Mouse (Mus musculus) liver, postnatal 0 days (tissue): ENCODE results near the gene Prrt2.

Source experiments
- CTCF ChIP-seq: sonication (generic); IDR thresholded peaks from 2 replicates; pipeline ENCODE4 v1.5.1; 2016; ENCODE audit warnings: antibody characterized with exemption, low read depth
- EP300 ChIP-seq: IDR thresholded peaks from 2 replicates; pipeline ENCODE4 v1.6.1; 2016; ENCODE audit warnings: antibody characterized with exemption, low read depth, mild to moderate bottlenecking

DNA sequence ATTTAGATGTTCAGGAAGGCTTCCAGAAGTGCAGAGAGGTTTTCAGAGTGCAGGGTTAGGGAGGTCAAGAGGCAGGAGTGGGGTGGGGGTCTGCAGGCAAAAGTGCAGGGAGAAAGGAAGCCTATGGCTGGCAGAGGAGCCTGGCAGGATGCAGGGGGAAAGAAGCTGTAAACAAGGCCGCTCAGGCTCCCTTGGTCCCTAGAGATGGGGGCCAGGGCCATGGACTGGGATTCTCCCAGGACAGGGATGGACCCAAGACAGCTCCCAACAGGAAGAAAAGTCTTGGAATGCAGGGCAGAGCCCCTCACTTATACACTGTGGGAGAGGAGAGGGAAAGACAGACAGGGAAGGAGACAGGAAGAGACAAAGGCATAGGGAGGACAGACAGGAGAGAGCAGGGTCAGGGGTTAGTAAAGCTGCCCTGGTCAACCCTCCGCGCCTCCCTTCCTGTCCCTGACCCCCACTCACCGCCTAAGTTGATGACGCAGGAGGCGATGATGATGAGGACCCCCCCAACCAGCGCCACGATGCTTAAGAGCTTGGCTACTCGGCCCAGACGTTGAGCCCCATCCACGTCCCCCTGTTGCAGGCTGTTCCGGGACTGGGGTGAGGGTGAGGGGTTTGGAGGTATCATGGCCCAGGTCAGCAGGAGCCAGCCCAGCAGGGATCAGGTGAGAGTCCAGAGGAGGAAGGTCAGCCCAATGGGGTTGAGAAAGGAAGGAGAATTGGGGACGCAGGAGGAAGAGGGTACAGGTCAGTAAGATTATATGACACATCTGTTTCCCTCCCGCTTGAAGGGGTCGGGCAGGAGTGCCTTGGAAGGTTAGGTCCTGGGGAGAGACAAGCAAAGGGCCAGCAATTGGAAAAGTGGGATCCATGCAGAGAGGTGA lies 2.4 kb downstream of the Prrt2 start:
- TF ChIP-seq CTCF: no peak
- no peak for TF ChIP-seq EP300
